Mouse (Mus musculus): ENCODE measurements at regions not wholly inside any gene's neighbourhood (a gene's known extent, or its start where the extent isn't known, plus 50 kb on each side); places are given as distances from the start of the nearest gene placed in this dataset.

- DNase-seq: no peak
Measured at GRCm38 (mm10) chr4:81960552-81961534, 518.2 kb upstream of the Mpdz start.

- DNase-seq: no peak
Measured at GRCm38 (mm10) chr4:81956926-81957694, 514.5 kb upstream of the Mpdz start.

GRCm38 (mm10) chr4:81953023-81953422 lies 510.4 kb upstream of the Mpdz start:
- no peak for DNase-seq

DNA sequence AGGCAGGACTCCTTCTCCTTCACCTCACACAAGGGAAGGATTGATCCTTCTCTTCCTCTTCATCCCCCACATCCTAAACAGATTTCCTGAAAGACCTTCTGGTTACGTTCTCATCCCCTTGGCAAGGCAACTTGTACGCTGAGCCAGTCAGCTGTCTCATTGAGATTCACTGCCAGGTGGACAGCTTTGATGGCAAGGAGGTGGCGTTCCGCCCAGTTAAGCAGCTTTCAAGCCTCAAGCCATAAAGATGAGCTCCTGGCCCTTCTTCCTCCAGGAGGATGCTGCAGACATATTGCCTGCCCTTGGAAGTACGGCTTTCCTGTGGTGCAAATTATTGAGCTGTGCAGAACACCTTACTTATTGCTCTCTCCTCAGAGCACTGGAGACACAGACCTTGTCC lies 494.8 kb upstream of the Mpdz start:
- no peak for DNase-seq

DNA sequence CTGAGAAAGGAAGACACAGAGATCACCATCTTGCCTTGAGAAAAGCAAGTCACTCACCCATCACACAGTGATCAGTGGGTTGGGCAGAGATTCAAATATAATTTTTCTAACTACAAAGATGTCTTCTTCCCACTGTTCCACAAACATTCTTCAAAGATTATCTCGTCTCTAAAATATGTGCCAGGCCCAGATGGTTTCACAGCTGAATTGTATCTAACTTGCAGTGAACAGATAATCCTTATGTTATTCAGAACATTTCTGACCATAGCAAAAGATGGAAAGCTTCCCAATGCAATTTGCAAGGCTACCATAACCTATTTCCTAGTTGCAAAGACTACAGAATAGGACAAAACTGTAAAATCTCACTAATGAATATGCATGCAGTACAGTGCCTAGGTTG lies 488.3 kb upstream of the Mpdz start:
- no peak for DNase-seq

GRCm38 (mm10) chr4:81928581-81929244 lies 486.1 kb upstream of the Mpdz start:
- DNase-seq: no peak

DNA sequence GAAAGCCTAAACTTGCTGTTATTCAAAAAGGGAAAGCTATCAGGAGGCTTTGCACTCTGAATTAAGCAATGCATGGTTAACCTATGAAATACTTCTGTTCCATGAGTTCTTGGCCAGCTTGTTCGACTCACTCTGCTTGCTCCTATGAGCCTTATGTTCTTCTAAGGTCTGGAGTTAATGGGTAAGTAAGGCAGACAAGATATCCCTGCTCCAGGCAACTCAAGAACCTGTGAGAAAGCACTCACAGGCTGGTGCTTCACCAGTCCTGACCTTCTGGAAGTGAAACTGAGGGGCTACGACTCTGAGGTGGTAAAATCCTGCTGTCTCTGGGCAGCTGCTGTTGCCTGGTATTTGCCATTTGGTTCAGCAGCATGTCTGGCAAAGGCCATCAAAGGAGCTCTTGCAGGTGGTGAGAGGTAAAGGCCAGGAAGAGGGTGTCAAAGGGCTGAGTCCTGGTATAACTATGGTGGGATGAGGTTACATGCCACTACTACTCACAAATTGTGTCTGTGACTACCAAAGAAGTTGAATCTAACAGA lies 484.6 kb upstream of the Mpdz start:
- no peak for DNase-seq

GRCm38 (mm10) chr4:81926662-81927141 lies 484.1 kb upstream of the Mpdz start:
- DNase-seq: no peak

DNA sequence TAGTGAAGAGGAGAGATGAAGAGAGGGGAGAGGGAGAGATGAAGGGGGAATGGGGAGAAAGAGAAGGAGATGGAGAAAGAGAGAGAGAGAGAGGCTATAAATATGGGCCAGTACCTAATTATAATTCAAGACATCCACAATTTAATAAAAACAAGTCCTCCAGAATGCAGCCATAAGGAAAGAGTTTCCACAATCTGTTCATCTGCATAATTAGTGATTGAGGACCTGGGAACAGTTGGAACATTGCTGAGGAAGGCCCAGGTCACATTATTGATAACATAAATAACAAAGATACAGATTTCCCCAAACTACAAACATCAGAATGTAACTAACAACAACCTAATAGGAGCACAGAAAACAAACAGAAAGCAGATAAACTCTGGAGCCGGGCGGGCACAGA lies 483.0 kb upstream of the Mpdz start:
- no peak for DNase-seq

- no peak for DNase-seq
Measured at GRCm38 (mm10) chr4:81924120-81924519, 481.5 kb upstream of the Mpdz start.

- no peak for DNase-seq
Measured at GRCm38 (mm10) chr4:81922876-81923275, 480.3 kb upstream of the Mpdz start.

DNA sequence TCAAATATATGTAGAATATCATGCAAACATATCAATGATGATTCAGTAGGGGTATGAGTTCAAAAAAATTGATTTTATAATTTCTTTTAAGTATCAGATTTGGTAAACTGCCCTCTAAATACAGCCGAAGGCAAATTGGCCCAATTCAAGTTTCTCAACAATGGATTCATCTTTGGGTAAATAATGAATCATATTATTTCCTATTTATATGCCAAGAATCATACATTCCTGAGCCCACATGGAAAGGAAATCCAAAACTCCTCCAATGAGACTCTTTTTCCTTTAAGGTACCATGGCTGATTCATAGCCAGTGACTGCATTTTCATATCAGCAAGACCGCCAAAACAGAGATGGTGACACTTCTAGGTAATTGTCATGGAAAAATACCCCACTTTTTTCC lies 472.4 kb upstream of the Mpdz start:
- no peak for DNase-seq

GRCm38 (mm10) chr4:81913296-81913695 lies 470.7 kb upstream of the Mpdz start:
- no peak for DNase-seq

GRCm38 (mm10) chr4:81912653-81913052 lies 470.0 kb upstream of the Mpdz start:
- no peak for DNase-seq

DNA sequence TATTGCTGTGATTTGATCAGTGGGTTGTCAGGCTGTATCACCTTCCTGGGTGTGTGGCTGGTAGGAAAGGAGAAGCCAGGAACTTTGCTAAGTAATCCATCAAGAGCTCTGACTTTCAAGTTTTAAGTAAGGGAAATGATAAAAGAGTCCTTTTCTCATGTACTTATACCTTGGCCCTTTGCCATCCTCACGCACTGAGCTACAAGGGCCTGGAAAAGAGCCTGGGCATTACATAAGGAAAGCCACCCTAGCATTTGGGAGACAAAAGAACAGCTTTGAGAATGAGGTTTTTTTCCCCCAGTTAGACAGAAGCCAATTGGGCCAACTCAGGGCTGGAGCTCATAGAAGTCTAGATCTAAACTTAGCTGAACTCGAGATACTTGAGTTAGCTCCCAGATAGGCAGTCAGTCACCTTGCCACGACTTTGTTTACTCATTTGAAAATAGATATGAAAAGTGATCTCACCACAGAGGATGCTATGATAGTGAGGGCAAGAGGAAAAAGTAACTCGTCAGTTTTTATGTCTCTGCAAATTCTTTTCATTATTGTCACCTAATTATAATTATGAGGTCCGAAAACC lies 457.4 kb upstream of the Mpdz start:
- DNase-seq: no peak

DNA sequence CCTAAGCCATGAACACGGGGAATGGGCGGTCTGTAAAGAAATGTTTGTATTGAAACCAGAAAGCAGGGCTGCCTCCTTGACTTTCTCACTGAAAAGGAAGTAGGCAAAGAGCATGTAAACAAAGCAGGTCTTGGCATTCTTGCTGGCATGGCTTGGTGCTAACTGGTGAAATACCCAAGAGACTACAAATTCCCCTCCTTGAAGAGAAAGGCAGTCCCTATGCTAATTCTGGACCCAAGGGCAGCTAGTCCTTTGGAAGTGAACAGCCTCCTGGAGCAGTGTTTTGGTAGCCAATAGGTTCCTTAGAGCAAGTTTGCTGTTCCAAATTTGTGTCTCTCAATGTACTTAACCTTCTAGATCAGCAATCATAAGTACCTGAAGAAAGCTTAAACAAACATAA lies 456.0 kb upstream of the Mpdz start:
- no peak for DNase-seq

DNA sequence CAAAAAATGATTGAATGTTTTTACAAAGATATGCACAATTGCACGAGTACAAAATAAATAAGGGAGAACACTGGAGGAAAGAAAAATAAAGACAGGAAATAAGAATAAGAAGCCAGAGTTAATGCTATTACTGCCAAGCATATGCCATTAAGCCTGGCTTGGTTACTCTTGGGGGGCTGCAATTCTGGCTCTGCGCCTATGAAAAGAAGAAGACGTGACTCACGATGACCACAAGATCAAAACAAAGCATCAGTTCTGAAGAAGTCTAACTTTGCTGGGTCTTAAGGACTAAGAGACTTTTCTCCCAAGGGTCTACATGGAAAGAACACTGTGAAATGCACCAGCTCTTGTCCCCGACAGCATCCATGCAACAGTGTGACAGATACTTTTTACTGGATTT lies 454.8 kb upstream of the Mpdz start:
- no peak for DNase-seq

DNA sequence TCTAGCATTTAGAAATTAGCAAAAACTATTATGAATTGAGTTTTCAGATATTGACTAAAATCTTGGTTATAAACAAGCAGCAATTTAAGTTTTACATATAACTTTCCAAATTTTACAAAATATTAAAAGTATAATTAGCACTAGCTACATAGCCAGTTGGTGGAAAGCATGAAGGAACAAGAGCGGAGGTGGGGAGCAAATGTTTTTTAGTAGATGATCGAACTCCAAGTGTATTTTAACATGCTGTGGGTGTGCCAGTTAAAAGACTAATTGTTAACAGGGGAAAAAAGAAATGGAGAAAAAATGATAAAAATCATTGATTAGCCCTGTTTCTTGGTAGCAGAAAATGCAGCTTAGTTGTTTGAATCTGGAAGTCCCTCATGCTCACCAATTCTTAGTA lies 426.3 kb upstream of the Mpdz start:
- DNase-seq: no peak

- peak; percentile 22 for DNase-seq
Measured at GRCm38 (mm10) chr4:81841642-81842494, 399.3 kb upstream of the Mpdz start.

GRCm38 (mm10) chr4:81829972-81830371 lies 387.4 kb upstream of the Mpdz start:
- no peak for DNase-seq

GRCm38 (mm10) chr4:81827453-81827852 lies 384.8 kb upstream of the Mpdz start:
- DNase-seq: no peak

DNA sequence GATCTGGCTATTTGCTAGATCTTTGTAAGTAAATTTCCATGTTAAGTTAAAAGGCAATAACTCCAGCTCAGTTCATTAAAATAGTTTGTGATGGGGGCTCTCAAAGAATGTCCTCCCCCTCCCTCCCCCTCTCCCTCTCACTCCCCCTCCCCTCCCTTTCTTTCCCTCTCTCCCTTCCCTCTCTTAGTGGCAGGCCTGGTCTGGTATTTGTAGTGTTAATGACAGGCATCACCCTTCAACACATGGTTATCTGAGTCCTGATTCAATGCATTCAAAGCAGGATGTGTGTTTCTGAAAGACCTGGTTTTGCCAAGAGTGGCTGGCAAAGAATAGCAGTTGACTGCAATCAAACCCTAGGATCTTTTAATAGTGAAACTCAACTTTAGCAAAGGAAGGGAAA lies 383.4 kb upstream of the Mpdz start:
- no peak for DNase-seq

Data from kidney, postnatal 10 days (tissue).